Mouse (Mus musculus) activated CD4-positive, CD25-positive, alpha-beta regulatory T cell (primary cell): ENCODE measurements around the gene Cxxc4. TPM values are rescaled to one million over a fixed set of nuclear protein-coding genes. Genes with fewer than 3 reads are reported as not detected.

Experiments
- polyA plus RNA-seq, 2 experiments: library from polyadenylated mRNA; unstranded; fragments of 100-300 nt; shearing (Covaris generic); gene quantifications; one replicate each; pipeline ENCODE4 v1.2.1; 2017

The Cxxc4 gene
- polyA plus RNA-seq, result under 1 TPM; 0.06 to 0.07 TPM

DNA sequence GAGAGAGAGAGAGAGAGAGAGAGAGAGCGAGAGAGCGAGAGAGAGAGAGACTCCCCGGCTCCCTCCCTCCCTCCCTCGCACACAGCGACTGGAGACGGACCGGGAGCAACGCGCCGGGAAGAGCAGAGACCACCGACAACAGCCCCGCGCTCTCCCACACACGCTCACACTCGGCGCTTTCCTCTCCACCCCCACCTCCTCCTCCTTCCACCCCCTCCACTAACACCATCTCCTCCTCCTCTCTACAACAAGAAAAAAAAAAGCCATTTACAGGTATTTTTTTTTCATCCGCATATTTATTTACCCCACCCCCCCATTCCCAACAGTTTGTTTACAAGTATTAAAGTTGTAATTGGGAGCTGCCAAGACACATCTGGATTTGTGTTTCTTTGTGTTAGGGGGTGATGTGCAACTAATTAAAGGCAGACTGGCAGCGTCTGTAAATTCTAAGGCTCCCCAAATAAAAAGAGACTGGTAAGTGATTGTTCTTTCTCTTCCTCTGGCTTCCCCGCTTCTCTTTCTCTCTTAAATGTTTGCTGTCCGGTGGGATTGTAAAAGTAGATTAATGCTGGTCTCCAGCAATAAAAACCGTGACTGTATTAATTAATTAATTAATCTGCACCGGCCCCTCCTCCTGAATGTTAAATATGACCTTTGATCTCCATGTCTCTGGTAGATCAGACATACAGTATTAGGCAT lies at the start of gene Cxxc4:
Cxxc4 (plus strand) TSS at position 71 of the 699 bp plus-strand sequence.

